Mouse (Mus musculus): ENCODE results near the gene Prkag3. TPM values are rescaled to one million over a fixed set of nuclear protein-coding genes. Genes with fewer than 3 reads are reported as not detected.

The Prkag3 gene
- total RNA-seq, 2 experiments from 2014 or later = not detected

Other genes starting within 250 kb of the Prkag3 start
- gene Cnot9, start 243.2 kb downstream of the Prkag3 start, total RNA-seq (2021) = 10 to 100 TPM; 33.6 to 35.2 TPM
- 10 to 100 TPM; 13.6 to 14.7 TPM for gene Plcd4, start 206.3 kb downstream of the Prkag3 start, total RNA-seq (2021)
- gene Usp37, start 204.9 kb downstream of the Prkag3 start, total RNA-seq (2021) = 10 to 100 TPM; 21.1 to 23.7 TPM
- 10 to 100 TPM; 24.2 to 29.0 TPM for gene Zfp142, start 161.0 kb downstream of the Prkag3 start, total RNA-seq (2021)
- gene Bcs1l, start 160.9 kb downstream of the Prkag3 start, total RNA-seq (2021) = 10 to 100 TPM; 24.3 to 25.5 TPM
- gene Rnf25, start 147.8 kb downstream of the Prkag3 start, total RNA-seq (2021) = 10 to 100 TPM; 54.2 to 61.8 TPM
- 1 to 10 TPM; 6.3 to 6.9 TPM for gene Stk36, start 147.8 kb downstream of the Prkag3 start, total RNA-seq (2021)
- 10 to 100 TPM; 21.2 to 24.9 TPM for gene Ttll4, start 87.5 kb downstream of the Prkag3 start, total RNA-seq (2021)
- gene Cyp27a1, start 35.6 kb downstream of the Prkag3 start, total RNA-seq (2021) = 1 to 10 TPM; 1.5 to 2.8 TPM
- 1 to 10 TPM; 2.0 to 2.8 TPM for gene Wnt6, start 22.7 kb upstream of the Prkag3 start, total RNA-seq (2021)
- 1 to 10 TPM; 2.7 to 3.4 TPM for gene Wnt10a, start 42.3 kb upstream of the Prkag3 start, total RNA-seq (2021)
- gene Cdk5r2, start 105.7 kb upstream of the Prkag3 start, total RNA-seq (2021) = 100 to 1,000 TPM; 566 to 585 TPM
- not detected for gene Fev, start 136.2 kb upstream of the Prkag3 start, total RNA-seq (2021)
- under 1 TPM in 1 of 2 experiments, not detected in 1; 0.51 TPM for gene Cryba2, start 143.9 kb upstream of the Prkag3 start, total RNA-seq (2021)
- gene Cfap65, start 186.4 kb upstream of the Prkag3 start, total RNA-seq (2021) = 1 to 10 TPM; 1.9 TPM
- under 1 TPM; 0.30 to 0.33 TPM for gene Ihh, start 202.5 kb upstream of the Prkag3 start, total RNA-seq (2021)